Mouse (Mus musculus) central nervous system, embryonic 11.5 days (tissue): Measurements from ENCODE around the gene Gria1. TPM values are rescaled to one million over a fixed set of nuclear protein-coding genes. Genes with fewer than 3 reads are reported as not detected.

Source experiments
- polyA plus RNA-seq: library from polyadenylated mRNA; depleted of rRNA; stranded (reverse); fragments of >200 nt; gene quantifications from 2 replicates; pipeline ENCODE4 v1.2.3, GENCODE M21; 2012; rRNA removed

The Gria1 gene
- 2.2 and 2.6 TPM in 2 replicates for polyA plus RNA-seq

GRCm38 (mm10) chr11:57011024-57011690 lies at the start of gene Gria1:
Gria1 (plus strand) TSS chr11:57011387.

